Mouse (Mus musculus): ENCODE results near the gene Bphl. TPM values are rescaled to one million over a fixed set of nuclear protein-coding genes. Genes with fewer than 3 reads are reported as not detected.
A peak's percentile ranks its signal among the peaks of the same experiment; 100 is the strongest.
"Not testable (repeated sequence)": the region's sequence is repeated elsewhere in the genome, so short reads cannot be mapped to it uniquely, and the experiment has no call there.

The Bphl gene
- polyA plus RNA-seq, 1 experiment from 2014 or later, result 45.1 TPM

DNA sequence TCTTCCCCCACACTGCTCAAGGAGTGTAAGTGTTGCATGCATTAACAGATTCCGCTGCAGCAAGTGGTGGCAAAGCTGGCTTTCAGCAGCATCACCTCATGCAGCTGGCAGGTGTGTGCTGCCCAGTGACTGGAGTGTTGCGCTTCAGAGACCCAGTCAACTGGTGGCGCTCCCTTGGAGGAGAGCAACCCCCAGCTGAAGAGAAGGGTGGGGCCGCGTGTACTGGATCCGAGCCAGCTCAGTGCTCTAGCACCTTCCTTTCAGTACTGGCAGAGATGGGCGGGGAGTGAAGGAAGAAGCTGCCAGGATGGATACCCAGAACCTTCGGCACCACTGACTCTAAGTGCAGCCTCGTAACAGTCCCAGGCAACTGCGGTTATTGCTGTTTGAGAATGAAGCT lies 25.1 kb downstream of the Bphl start:
- ATAC-seq, result no peak
- Histone ChIP-seq H3K36me3 (ENCODE audit: control insufficient read depth, insufficient read depth, low read length) (peaks cover 10% of the 10 kb centered on the region), H3K27me3 (ENCODE audit: control insufficient read depth, insufficient read depth, low read depth, low read length) (no peaks in the 10 kb centered on the region), H3K4me2 (ENCODE audit: low read length) (no peak overlapping the region), H3K9ac (ENCODE audit: low read depth, low read length) (no peak overlapping the region), H3K27ac (ENCODE audit: low read length) (no peak overlapping the region), H3K9me3 (replicated peaks; ENCODE audit: control insufficient read depth, low read length, poor library complexity, severe bottlenecking) (no peaks in the 10 kb centered on the region), H3K4me1 (ENCODE audit: control insufficient read depth, insufficient read depth, low read length) (no peaks in the 10 kb centered on the region), H3K4me3 (ENCODE audit: low read depth, low read length) (no peak overlapping the region)
- 90% methylated on average over 10 of the region's 10 CpGs for WGBS

DNA sequence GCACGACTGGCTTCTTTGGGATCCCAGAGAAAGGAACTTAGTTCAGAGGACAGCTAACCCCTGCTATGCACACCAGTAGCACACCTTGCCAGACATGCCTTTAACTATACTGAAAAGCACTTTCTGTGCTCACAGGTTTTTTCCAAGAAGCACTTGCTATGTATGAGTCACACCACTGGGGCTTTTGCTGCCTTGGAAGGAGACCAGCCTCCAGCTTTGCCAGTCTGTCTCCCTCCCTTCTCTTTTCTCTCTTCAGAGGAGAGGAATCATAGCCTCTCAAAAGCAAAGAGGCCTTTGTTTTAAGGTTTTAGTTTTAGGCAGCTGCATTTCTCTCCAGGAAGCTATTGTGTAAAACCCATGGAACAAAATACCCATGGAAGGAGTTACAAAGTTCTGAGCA lies 29.0 kb downstream of the Bphl start:
- WGBS, result 10% methylated on average over 1 of the region's 1 CpGs
- no peak overlapping the region for H3K9ac ChIP-seq (ENCODE audit: low read depth, low read length)
- H3K4me1 ChIP-seq (ENCODE audit: control insufficient read depth, insufficient read depth, low read length), result no peaks in the 10 kb centered on the region
- H3K4me3 ChIP-seq (ENCODE audit: low read depth, low read length), result no peak overlapping the region
- H3K27me3 ChIP-seq (ENCODE audit: control insufficient read depth, insufficient read depth, low read depth, low read length), result no peaks in the 10 kb centered on the region
- 0 out of 2 replicates have a peak, but pooled peaks cover 2% of the 10 kb centered on the region for H3K36me3 ChIP-seq (ENCODE audit: control insufficient read depth, insufficient read depth, low read length)
- H3K27ac ChIP-seq (ENCODE audit: low read length), result no peak overlapping the region
- no peak for ATAC-seq
- H3K4me2 ChIP-seq (ENCODE audit: low read length), result no peak overlapping the region
- H3K9me3 ChIP-seq (replicated peaks; ENCODE audit: control insufficient read depth, low read length, poor library complexity, severe bottlenecking), result no peaks in the 10 kb centered on the region

DNA sequence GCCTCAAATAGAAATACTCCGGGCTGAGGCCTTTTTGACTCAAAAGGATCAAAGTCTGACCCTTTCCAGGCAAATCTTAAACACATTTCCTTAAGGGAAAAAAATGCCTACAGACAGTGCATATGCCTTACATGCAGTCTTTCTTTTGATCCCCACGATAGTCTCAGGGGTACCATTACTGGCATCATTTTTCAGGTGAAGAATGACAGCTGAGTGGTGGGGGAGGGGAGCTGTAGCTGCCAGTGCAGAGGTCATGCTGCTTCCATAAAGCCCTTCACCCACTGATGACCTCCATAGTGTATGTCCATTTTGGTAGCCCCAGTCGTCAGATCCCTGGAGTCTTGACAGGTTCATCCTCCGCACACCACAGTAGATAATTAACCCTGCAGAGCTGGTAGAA lies 32.9 kb downstream of the Bphl start:
- Histone ChIP-seq H3K4me1 (ENCODE audit: control insufficient read depth, insufficient read depth, low read length) (peaks cover 10% of the 10 kb centered on the region), H3K4me3 (ENCODE audit: low read depth, low read length) (no peak overlapping the region), H3K27me3 (ENCODE audit: control insufficient read depth, insufficient read depth, low read depth, low read length) (no peaks in the 10 kb centered on the region), H3K27ac (ENCODE audit: low read length) (no peak overlapping the region), H3K36me3 (ENCODE audit: control insufficient read depth, insufficient read depth, low read length) (0 out of 2 replicates have a peak, but pooled peaks cover 2% of the 10 kb centered on the region), H3K4me2 (ENCODE audit: low read length) (no peak overlapping the region), H3K9ac (ENCODE audit: low read depth, low read length) (no peak overlapping the region), H3K9me3 (replicated peaks; ENCODE audit: control insufficient read depth, low read length, poor library complexity, severe bottlenecking) (no peaks in the 10 kb centered on the region)
- WGBS, result 56% methylated on average over 4 of the region's 4 CpGs
- no peak for ATAC-seq

DNA sequence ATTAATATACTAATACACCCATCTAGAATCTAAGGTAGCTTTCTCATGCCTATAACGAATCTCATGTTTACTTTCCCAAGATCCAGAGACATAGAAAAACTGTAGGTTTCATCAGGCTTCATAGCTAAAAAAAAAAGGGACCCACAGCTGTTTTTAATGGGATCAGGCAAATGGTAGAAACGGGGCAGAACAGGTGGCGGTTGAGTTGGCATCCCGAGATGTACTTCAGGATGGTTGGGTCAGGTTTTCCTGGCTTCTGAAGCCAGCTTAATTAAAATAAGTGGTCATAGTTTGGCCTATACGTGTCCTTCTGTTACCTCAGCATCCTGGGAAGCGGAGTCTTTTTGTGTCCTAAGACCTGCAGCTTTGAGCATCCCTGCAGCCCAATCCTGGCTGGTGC lies 34.4 kb downstream of the Bphl start:
- H3K27ac ChIP-seq (ENCODE audit: low read length), result no peak overlapping the region
- peaks cover 16% of the 10 kb centered on the region for H3K4me1 ChIP-seq (ENCODE audit: control insufficient read depth, insufficient read depth, low read length)
- H3K9ac ChIP-seq (ENCODE audit: low read depth, low read length), result no peak overlapping the region
- 87% methylated on average over 6 of the region's 6 CpGs for WGBS
- H3K9me3 ChIP-seq (replicated peaks; ENCODE audit: control insufficient read depth, low read length, poor library complexity, severe bottlenecking), result no peaks in the 10 kb centered on the region
- no peak overlapping the region for H3K4me3 ChIP-seq (ENCODE audit: low read depth, low read length)
- 0 out of 2 replicates have a peak, but pooled peaks cover 2% of the 10 kb centered on the region for H3K36me3 ChIP-seq (ENCODE audit: control insufficient read depth, insufficient read depth, low read length)
- no peak overlapping the region for H3K4me2 ChIP-seq (ENCODE audit: low read length)
- H3K27me3 ChIP-seq (ENCODE audit: control insufficient read depth, insufficient read depth, low read depth, low read length), result no peaks in the 10 kb centered on the region
- no peak for ATAC-seq

DNA sequence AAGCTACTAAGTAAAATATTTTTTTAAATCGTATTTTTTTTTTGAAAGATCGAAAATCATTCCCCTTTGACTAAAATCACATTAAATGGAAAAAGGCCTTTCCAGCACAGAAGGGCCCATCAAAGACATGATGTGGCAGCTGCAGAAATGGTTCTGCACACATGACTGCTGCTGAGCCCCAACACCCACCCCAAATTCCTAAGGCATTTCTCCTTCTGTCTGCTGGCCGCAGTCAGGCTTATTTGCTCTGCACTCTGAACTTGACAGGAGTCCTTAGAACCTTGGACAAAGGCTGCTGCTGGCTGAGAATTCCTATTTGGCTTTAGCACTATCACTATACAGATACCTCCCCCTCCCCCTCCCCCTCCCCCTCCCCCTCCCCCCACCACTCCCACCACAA lies 35.5 kb downstream of the Bphl start:
- ATAC-seq, result no peak

DNA sequence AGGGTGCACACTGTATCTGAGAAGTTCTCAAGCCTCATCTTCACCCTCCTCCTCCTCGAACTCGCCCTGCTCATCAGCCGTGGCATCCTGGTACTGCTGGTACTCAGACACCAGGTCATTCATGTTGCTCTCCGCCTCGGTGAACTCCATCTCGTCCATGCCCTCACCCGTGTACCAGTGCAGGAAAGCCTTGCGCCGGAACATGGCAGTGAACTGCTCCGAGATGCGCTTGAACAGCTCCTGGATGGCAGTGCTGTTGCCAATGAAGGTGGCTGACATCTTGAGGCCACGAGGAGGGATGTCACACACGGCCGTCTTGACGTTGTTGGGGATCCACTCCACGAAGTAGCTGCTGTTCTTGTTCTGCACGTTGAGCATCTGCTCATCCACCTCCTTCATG lies 37.0 kb downstream of the Bphl start:
- H3K9me3 ChIP-seq (replicated peaks; ENCODE audit: control insufficient read depth, low read length, poor library complexity, severe bottlenecking); H3K27me3 ChIP-seq (ENCODE audit: control insufficient read depth, insufficient read depth, low read depth, low read length); H3K4me2 ChIP-seq (ENCODE audit: low read length); H3K9ac ChIP-seq (ENCODE audit: low read depth, low read length); H3K36me3 ChIP-seq (ENCODE audit: control insufficient read depth, insufficient read depth, low read length); H3K27ac ChIP-seq (ENCODE audit: low read length); ATAC-seq; H3K4me3 ChIP-seq (ENCODE audit: low read depth, low read length): not testable (repeated sequence)
- 98% methylated on average over 8 of the region's 17 CpGs for WGBS
- peaks cover 16% of the 10 kb centered on the region for H3K4me1 ChIP-seq (ENCODE audit: control insufficient read depth, insufficient read depth, low read length)

More for the DNA sequence above, 35.5 kb downstream of the Bphl start:
- H3K36me3 ChIP-seq (ENCODE audit: control insufficient read depth, insufficient read depth, low read length), result 0 out of 2 replicates have a peak, but pooled peaks cover 2% of the 10 kb centered on the region
- no peak overlapping the region for H3K4me2 ChIP-seq (ENCODE audit: low read length)
- H3K4me1 ChIP-seq (ENCODE audit: control insufficient read depth, insufficient read depth, low read length), result peaks cover 16% of the 10 kb centered on the region
- H3K9me3 ChIP-seq (replicated peaks; ENCODE audit: control insufficient read depth, low read length, poor library complexity, severe bottlenecking), result no peaks in the 10 kb centered on the region
- no peak overlapping the region for H3K4me3 ChIP-seq (ENCODE audit: low read depth, low read length)
- H3K9ac ChIP-seq (ENCODE audit: low read depth, low read length), result no peak overlapping the region
- H3K27ac ChIP-seq (ENCODE audit: low read length), result no peak overlapping the region
- H3K27me3 ChIP-seq (ENCODE audit: control insufficient read depth, insufficient read depth, low read depth, low read length), result no peaks in the 10 kb centered on the region
- WGBS, result 36% methylated on average over 3 of the region's 3 CpGs

DNA sequence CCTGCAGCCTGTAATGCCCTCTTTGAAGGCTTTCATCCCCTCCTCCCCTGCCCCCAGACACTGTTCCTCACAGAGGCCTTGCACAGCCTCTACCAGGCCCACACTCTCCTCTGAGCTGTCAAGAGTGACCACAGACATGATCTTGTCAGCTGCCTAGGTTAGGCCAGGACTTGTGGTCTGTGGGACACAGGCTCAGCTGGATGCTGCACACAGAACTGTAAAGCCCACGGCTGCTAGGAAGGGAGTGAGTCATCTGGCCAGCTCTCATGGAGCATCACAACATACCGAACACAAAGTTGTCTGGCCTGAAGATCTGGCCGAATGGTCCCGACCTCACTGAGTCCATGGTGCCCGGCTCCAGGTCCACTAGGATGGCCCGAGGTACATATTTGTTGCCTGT lies 38.5 kb downstream of the Bphl start:
- ATAC-seq, result not testable (repeated sequence)
- Histone ChIP-seq H3K9ac (ENCODE audit: low read depth, low read length) (peak overlapping the region; percentile 99), H3K27ac (ENCODE audit: low read length) (peak overlapping the region; percentile 97)

DNA sequence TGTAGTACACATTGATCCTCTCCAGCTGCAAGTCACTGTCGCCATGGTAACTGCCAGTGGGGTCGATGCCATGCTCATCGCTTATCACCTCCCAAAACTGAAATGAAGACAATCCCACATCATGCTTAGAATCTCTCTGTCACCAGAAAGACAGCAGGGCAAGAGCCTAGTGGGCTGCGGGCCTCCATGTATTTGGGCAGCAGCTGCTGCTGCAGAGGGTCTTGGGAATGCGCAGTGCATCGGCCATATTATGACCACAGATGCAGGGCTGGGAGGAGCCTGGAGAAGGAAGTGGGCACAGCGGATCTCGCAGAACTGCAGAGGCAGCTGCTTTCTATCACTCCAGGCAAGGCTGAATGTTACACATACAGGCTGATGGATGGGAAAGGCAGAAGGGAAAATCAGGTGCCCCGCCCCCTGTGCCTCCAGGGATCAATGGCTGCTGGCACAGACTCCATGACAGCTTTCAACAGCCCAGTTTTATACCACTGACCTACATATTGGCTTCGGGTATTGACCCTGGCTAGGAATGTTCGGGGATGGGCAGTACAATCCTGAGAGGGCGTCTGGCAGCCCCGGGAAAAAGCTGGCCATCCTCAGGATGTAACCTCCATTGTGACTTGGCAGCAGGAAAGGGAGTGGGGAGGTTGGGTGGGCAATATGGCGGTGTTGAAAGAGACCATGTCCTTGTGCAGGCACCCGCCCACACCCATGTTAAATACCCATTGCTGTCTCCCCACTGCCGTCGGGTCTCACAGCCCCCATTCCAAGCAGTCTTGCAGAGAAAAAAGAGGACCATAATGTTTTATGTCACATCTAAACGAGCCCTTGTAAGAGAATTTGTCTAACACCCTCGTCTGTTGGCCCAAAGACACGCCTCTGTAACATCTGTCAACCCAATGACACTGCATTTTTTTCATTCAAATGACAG lies 39.4 kb downstream of the Bphl start:
- Histone ChIP-seq H3K27ac (ENCODE audit: low read length) (peak overlapping the region; percentile 97), H3K9ac (ENCODE audit: low read depth, low read length) (peak overlapping the region; percentile 99), H3K4me2 (ENCODE audit: low read length) (peak overlapping the region; percentile 66), H3K4me1 (ENCODE audit: control insufficient read depth, insufficient read depth, low read length) (peaks cover 16% of the 10 kb centered on the region), H3K4me3 (ENCODE audit: low read depth, low read length) (peak overlapping the region; percentile 95), H3K36me3 (ENCODE audit: control insufficient read depth, insufficient read depth, low read length) (0 out of 2 replicates have a peak, but pooled peaks cover 2% of the 10 kb centered on the region), H3K9me3 (replicated peaks; ENCODE audit: control insufficient read depth, low read length, poor library complexity, severe bottlenecking) (no peaks in the 10 kb centered on the region), H3K27me3 (ENCODE audit: control insufficient read depth, insufficient read depth, low read depth, low read length) (no peaks in the 10 kb centered on the region)
- WGBS, result 16% methylated on average over 20 of the region's 20 CpGs
- ATAC-seq, result peak; percentile 72

More for the DNA sequence above, 38.5 kb downstream of the Bphl start:
- H3K4me1 ChIP-seq (ENCODE audit: control insufficient read depth, insufficient read depth, low read length), result peaks cover 16% of the 10 kb centered on the region
- H3K4me3 ChIP-seq (ENCODE audit: low read depth, low read length), result peak overlapping the region; percentile 95
- not testable (repeated sequence) for H3K9me3 ChIP-seq (replicated peaks; ENCODE audit: control insufficient read depth, low read length, poor library complexity, severe bottlenecking); H3K27me3 ChIP-seq (ENCODE audit: control insufficient read depth, insufficient read depth, low read depth, low read length); H3K36me3 ChIP-seq (ENCODE audit: control insufficient read depth, insufficient read depth, low read length)
- 56% methylated on average over 6 of the region's 6 CpGs for WGBS
- peak overlapping the region; percentile 66 for H3K4me2 ChIP-seq (ENCODE audit: low read length)
